Mouse (Mus musculus): ENCODE data around the gene Kcnmb2. TPM values are rescaled to one million over a fixed set of nuclear protein-coding genes. Genes with fewer than 3 reads are reported as not detected.

Gene Kcnmb2
- total RNA-seq (2022) = 1 to 10 TPM; 3.9 to 8.3 (median 6.1) TPM

DNA sequence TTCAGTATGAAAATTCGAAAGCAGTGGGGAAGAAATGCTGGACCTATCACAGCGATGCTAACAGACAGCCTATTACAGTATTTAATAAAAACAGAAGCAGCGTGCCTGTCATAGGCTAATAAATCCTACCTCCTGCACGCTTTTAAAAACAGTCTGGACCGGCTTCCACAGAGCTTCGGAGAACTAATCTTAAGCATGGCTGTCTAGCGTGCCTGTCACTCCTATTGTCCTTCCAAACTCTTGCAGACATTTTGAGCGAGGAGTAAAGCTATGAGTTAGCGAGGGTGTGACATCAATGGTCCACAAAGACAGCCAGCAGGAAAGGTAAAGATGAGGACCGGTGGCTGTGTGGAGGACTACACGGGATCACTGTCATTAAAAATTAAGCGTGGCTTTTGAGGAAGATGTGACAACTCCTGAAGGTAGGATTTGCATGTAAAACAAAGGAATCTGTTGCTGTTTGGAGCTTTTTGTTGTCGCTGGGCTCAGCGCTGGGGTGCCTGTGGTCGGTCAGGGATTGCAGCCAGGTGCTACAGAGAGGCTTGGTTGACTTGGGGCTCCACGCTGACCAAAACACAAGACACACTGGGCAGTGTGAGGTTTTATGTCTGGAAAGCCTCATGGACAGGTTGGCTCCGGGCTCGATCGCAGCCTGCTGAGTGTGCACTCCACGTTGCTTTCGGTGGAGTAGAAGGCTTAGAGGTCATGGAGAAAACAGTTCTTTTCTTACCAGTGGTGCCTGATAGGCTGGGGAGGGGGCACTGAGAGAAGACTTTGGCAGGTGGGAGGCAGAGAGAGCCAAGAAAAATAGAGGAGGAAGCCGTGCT, at the start of gene Kcnmb2:
Kcnmb2 (plus strand) TSS at position 4 of the 827 bp plus-strand sequence.
- DNase-seq = no peak

DNA sequence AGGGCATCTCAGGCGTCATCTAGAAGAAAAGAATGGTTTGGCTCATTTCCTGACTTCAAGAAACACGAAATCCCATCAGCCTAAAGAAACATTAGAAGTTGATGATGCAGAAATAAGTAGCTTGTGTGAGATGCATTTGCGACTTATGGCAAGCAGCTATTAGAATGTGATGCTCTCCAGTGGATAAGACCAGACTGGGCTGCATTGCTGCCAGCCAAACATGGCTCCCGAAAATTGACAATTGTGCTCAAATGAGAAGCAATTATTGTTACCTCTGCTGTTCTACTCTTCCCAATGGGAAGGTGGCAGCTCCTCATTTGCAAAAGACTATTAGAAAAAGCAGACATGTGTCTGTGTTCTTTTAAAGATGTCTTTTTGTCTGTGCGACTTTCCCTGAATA, 38.8 kb upstream of the Kcnmb2 start:
- no peak for DNase-seq

DNA sequence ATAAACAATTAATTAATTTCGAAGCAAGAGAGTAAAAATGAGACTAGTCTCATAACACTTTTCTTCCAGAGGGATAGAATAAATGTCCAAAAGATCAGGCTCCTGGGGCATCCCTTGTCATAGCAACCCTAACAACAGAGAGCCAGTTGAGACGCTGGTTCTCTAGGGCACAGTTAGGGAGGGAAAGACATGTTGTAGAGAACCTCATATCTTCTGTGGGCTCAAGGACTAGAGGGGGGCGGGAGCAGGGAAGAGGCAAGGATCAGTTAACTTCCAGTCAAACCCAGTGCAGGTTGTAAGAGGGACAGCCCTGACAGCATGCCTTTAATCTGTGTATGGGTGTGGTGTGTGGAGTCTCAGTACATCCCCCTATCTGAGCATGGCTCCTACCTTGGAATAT, 38.2 kb upstream of the Kcnmb2 start:
- no peak for DNase-seq

- no peak for DNase-seq
Measured at GRCm38 (mm10) chr3:31871461-31871860, 30.8 kb upstream of the Kcnmb2 start.

DNA sequence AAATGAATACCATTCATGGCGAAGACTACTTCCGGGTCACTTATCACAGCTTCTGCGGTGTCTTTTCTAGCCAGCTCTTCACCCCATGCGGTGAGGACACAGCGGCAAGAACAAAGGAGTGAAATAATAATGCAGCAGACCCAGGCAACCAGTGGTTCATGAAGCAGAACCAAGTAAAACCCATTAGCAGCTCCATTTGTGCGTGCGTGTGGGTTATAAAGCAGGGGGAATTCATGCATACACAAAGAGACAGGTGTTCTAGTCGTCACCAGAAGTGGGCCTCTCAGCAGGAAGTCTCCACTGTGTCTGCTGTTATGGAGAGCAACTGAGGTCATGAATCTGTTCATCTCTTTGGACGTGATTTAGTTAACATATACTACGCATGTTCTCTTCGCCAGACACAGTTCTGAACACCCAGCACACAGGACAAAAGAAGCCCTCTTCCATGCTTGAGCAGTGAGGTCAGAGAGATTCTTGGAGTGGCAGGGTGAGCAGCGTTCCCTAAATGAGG, 19.6 kb upstream of the Kcnmb2 start:
- DNase-seq = no peak

- no peak for DNase-seq
Measured at GRCm38 (mm10) chr3:31892653-31893052, 9.7 kb upstream of the Kcnmb2 start.

DNA sequence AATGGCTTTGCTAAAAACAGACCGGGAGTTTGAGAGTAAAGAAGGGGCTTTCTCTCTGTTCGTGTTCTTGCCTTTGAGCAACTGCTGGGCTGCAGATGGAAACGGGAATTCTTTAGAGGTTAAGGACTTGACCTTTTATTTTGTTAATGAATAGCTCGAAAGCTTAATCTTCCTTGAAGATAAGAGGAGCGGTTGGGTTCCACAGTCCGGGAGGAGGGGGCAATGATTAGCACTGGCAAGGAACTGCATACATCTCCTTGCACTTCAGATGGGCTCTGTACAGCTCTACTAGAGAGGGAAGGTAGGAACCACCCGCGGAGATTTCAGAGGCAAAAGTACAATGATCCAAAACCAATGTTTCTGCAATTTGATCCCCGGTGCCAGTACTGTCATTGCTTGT, 1.2 kb downstream of the Kcnmb2 start:
- DNase-seq = no peak

DNA sequence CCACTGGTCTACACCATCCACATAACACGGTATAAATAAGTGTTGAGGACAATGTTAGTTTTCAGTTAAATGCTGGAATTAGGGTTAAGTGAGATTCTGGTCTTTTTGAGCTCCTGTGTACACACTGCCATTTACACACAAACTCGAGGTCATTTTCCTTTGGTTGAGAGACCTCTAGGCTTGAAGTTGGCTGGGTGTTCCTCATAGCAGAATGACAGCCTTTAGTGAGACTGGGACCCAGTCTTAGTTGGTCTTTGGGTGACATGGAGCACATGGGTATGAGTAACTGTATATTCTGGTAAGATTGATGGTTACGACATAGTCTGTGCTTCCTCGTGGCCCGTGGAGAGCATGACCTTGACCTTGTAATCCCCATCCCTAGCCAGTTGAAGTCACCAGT, 1.8 kb downstream of the Kcnmb2 start:
- no peak for DNase-seq

GRCm38 (mm10) chr3:31911168-31911567, 8.9 kb downstream of the Kcnmb2 start:
- no peak for DNase-seq

GRCm38 (mm10) chr3:31911690-31912089, 9.4 kb downstream of the Kcnmb2 start:
- no peak for DNase-seq

DNA sequence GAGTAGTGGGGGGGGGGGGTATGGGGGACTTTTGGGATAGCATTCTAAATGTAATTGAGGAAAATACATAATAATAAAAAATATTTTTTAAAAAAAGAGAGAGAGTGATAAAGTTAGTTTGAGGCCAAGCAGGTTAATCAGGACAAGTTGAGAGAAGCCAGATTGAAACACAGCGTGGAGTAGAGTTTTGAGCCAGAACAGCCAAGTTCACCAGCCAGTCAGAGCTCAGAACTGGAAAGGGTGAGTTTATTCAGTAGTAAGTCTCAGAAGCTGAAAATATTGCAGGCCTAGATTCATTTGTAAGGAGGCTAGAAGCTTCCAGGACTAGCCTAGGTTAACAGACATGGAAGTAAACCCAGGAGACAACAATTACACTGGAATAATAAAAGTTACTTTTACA, 26.2 kb downstream of the Kcnmb2 start:
- DNase-seq = no peak

GRCm38 (mm10) chr3:31934704-31935103, 32.4 kb downstream of the Kcnmb2 start:
- no peak for DNase-seq

GRCm38 (mm10) chr3:31941478-31941877, 39.2 kb downstream of the Kcnmb2 start:
- DNase-seq = no peak

DNA sequence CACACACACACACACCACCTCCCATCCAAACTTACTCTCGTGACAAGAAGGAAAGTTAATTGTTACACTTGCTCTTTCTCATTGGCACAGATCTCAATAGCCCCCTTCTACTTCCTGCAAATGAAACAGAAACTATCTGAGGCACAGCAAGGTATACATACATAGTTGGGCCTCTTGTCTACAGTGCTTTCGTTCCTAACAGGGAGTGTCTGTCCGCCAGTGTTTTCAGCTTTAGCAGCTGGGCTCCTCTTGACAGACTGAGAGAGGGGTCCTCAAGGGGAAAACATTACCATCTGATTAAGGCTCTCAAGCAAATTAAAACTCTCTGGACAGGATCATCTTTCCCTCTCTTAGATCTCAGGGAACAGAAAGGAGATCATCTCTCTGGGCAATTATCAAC, 51.9 kb downstream of the Kcnmb2 start:
- DNase-seq = no peak

- DNase-seq = no peak
Measured at GRCm38 (mm10) chr3:31955004-31955403, 52.7 kb downstream of the Kcnmb2 start.

GRCm38 (mm10) chr3:31959821-31960220, 57.5 kb downstream of the Kcnmb2 start:
- no peak for DNase-seq

- DNase-seq = no peak
Measured at GRCm38 (mm10) chr3:31961175-31961574, 58.9 kb downstream of the Kcnmb2 start.

- DNase-seq = no peak
Measured at GRCm38 (mm10) chr3:31963076-31963475, 60.8 kb downstream of the Kcnmb2 start.

DNA sequence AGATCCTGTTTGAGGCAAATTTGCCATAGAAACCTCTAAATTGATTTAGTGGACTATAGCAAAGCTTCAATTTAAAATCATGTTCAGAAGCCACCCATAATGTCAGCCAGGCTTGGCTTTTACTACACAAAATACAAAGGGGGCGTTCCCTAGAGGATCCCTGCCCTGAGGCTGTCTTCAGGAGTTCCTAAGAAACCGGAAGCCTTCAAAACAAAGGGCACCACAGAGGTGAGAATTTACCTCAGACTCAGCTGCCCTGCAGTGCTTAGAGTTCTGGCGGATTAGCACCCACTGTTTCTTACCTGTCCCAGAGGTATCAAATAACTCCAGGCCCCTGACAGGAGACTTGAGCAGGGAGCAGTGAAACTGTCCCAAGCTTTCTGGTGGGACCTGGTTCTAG, 77.4 kb downstream of the Kcnmb2 start:
- no peak for DNase-seq

- DNase-seq = no peak
Measured at GRCm38 (mm10) chr3:31982444-31982843, 80.1 kb downstream of the Kcnmb2 start.

DNA sequence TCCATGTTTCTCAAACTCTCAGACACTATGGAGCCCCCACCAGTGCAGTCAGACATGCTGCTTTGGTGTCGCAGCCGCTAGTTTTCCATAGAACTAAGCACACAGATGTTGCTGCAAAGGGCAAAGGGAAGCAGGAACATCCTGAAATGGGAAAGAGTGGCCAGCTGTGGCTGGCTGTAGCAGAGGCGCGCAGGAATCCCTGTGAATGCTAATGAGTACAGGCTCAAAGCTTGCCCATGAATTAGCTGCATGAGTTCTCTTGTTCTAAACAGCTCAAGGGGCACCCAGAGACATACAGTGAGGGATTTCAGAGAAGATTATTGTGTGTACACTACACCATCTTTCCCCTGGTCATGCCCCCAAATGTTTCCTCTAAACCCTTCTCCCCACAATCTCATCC, 82.8 kb downstream of the Kcnmb2 start:
- no peak for DNase-seq

- no peak for DNase-seq
Measured at GRCm38 (mm10) chr3:31991526-31992045, 89.3 kb downstream of the Kcnmb2 start.

GRCm38 (mm10) chr3:32011566-32011965, 109.3 kb downstream of the Kcnmb2 start:
- DNase-seq = no peak
